Mouse (Mus musculus) intestine, postnatal 0 days (tissue): Measurements from ENCODE around the gene Mfn2. TPM values are rescaled to one million over a fixed set of nuclear protein-coding genes. Genes with fewer than 3 reads are reported as not detected.
A peak's percentile ranks its signal among the peaks of the same experiment; 100 is the strongest.

Experiments used
- ATAC-seq: fragments of 200-750 bp; cut with Nextera tagmentation; 2 replicates; pipeline ENCODE4 v1.8.0; 2017; ENCODE audit warnings: mild to moderate bottlenecking, moderate TSS enrichment, moderate library complexity
- H3K27ac ChIP-seq: fragments of 300-500 bp; sonication (generic); 2 replicates; pipeline ENCODE4 v1.5.1; 2014; ENCODE audit warnings: mild to moderate bottlenecking, low read depth, low read length, moderate library complexity
- H3K27me3 ChIP-seq: fragments of 300-500 bp; sonication (generic); replicated peaks from 2 replicates; pipeline ENCODE4 v1.6.1; 2014; ENCODE audit warnings: low read length, mixed read lengths; ENCODE audit not compliant: control insufficient read depth, insufficient read depth
- H3K36me3 ChIP-seq: fragments of 300-500 bp; sonication (generic); 2 replicates; pipeline ENCODE4 v1.6.1; 2014; ENCODE audit warnings: mild to moderate bottlenecking, moderate library complexity; ENCODE audit not compliant: control insufficient read depth, insufficient read depth
- H3K4me1 ChIP-seq: fragments of 300-500 bp; sonication (generic); replicated peaks from 2 replicates; pipeline ENCODE4 v1.6.1; 2014; ENCODE audit warnings: antibody characterized with exemption, low read length, mixed read lengths; ENCODE audit not compliant: control insufficient read depth, insufficient read depth
- H3K4me2 ChIP-seq: fragments of 300-500 bp; sonication (generic); replicated peaks from 2 replicates; pipeline ENCODE4 v1.6.1; 2014; ENCODE audit warnings: low read depth, mild to moderate bottlenecking, moderate library complexity
- H3K4me3 ChIP-seq: fragments of 300-500 bp; sonication (generic); 2 replicates; pipeline ENCODE4 v1.5.1; 2014; ENCODE audit warnings: low read depth, low read length
- H3K9ac ChIP-seq: fragments of 300-500 bp; sonication (generic); 2 replicates; pipeline ENCODE4 v1.6.1; 2014; ENCODE audit warnings: mild to moderate bottlenecking, low read depth, low read length
- H3K9me3 ChIP-seq: fragments of 300-500 bp; sonication (generic); 2 replicates; pipeline ENCODE4 v1.6.1; 2016; ENCODE audit warnings: mixed run types; ENCODE audit not compliant: control insufficient read depth
- CTCF ChIP-seq: sonication (generic); IDR thresholded peaks from 2 replicates; pipeline ENCODE4 v1.5.1; 2016; ENCODE audit warnings: low read depth, mild to moderate bottlenecking, control low read depth, antibody characterized with exemption, moderate library complexity
- WGBS: fragments of 180-500 bp; shearing (Covaris S2); extraction: QIAGEN DNeasy Blood & Tissue Kit; methylation state at CpG from one replicate; pipeline ENCODE4 v1.1.7; 2014; 5-methylcytosine and 5-hydroxymethylcytosine counted together
- polyA plus RNA-seq: library from polyadenylated mRNA; unstranded; fragments of >200 nt; fragmentation: Nextera tagmentation; extraction: Ambion mirVana; gene quantifications from 2 replicates; pipeline ENCODE4 v1.2.1, GENCODE M21; 2015

Mfn2 gene
- polyA plus RNA-seq, 1 experiment from 2014 or later = 44.2 TPM

DNA sequence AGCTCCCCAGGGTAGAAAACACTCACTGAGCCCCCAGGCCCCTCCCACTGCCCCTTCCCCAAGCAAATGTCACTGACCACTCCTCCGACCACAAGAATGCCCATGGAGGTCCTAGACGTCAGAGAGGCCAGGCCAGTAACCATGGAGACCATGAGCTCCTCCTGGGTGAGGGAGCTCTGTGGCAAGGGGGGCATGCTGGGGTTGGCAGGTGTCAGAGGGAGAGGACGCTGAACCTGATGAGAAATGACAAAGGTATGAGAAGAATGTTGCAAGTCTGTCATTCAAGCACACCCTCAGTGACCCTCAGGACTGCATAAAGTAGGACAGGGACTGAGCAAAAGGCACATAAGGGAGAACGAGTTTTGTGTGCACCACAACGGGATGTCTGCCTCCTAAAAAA lies 24.6 kb downstream of the Mfn2 start:
- WGBS = 62% methylated on average over 5 of the region's 5 CpGs
- no peak for TF ChIP-seq CTCF
- H3K36me3 ChIP-seq = peaks cover 95% of the 10 kb centered on the region

GRCm38 (mm10) chr4:147879456-147879855 lies 25.0 kb downstream of the Mfn2 start:
- no peak for ATAC-seq
- Histone ChIP-seq H3K36me3 (peaks cover 96% of the 10 kb centered on the region), H3K4me1 (no peaks in the 10 kb centered on the region), H3K27me3 (no peaks in the 10 kb centered on the region), H3K4me3 (no peak overlapping the region), H3K27ac (no peak overlapping the region; the same call in 1 of the 2 replicates), H3K9ac (no peak overlapping the region), H3K9me3 (no peaks in the 10 kb centered on the region), H3K4me2 (no peak overlapping the region)
- WGBS = 54% methylated on average over 2 of the region's 2 CpGs
- TF ChIP-seq CTCF = no peak

More for the DNA sequence above, 24.6 kb downstream of the Mfn2 start:
- Histone ChIP-seq H3K4me1 (no peaks in the 10 kb centered on the region), H3K27ac (no peak overlapping the region; the same call in 1 of the 2 replicates), H3K9ac (no peak overlapping the region), H3K4me2 (no peak overlapping the region), H3K4me3 (no peak overlapping the region), H3K27me3 (no peaks in the 10 kb centered on the region), H3K9me3 (no peaks in the 10 kb centered on the region)
- ATAC-seq = no peak

GRCm38 (mm10) chr4:147878537-147878936 lies 26.0 kb downstream of the Mfn2 start:
- Histone ChIP-seq H3K9ac (no peak overlapping the region), H3K4me1 (no peaks in the 10 kb centered on the region), H3K27me3 (no peaks in the 10 kb centered on the region), H3K27ac (no peak overlapping the region), H3K36me3 (peaks cover 97% of the 10 kb centered on the region), H3K4me3 (no peak overlapping the region), H3K4me2 (no peak overlapping the region), H3K9me3 (no peaks in the 10 kb centered on the region)
- TF ChIP-seq CTCF = no peak
- WGBS = 94% methylated on average over 9 of the region's 9 CpGs
- no peak for ATAC-seq

GRCm38 (mm10) chr4:147875852-147876575 lies 28.5 kb downstream of the Mfn2 start:
- Histone ChIP-seq H3K4me1 (no peaks in the 10 kb centered on the region), H3K4me3 (no peak overlapping the region), H3K27ac (no peak overlapping the region), H3K9me3 (no peaks in the 10 kb centered on the region), H3K9ac (no peak overlapping the region), H3K27me3 (no peaks in the 10 kb centered on the region), H3K4me2 (no peak overlapping the region), H3K36me3 (peaks cover 84% of the 10 kb centered on the region)
- no peak for ATAC-seq
- no peak for TF ChIP-seq CTCF
- WGBS = 83% methylated on average over 4 of the region's 4 CpGs

GRCm38 (mm10) chr4:147869238-147869637 lies 35.3 kb downstream of the Mfn2 start:
- Histone ChIP-seq H3K9ac (peak overlapping the region; percentile 53), H3K9me3 (no peaks in the 10 kb centered on the region), H3K4me2 (peak overlapping the region; percentile 88), H3K4me3 (peak overlapping the region; percentile 77), H3K27ac (0 out of 2 replicates have a peak overlapping the region, but pooled peaks have one; percentile 47), H3K4me1 (peaks cover 3% of the 10 kb centered on the region; the same call in 1 of the 2 replicates), H3K36me3 (peaks cover 30% of the 10 kb centered on the region), H3K27me3 (no peaks in the 10 kb centered on the region)
- ATAC-seq = no peak
- no peak for TF ChIP-seq CTCF
- 10% methylated on average over 5 of the region's 5 CpGs for WGBS

DNA sequence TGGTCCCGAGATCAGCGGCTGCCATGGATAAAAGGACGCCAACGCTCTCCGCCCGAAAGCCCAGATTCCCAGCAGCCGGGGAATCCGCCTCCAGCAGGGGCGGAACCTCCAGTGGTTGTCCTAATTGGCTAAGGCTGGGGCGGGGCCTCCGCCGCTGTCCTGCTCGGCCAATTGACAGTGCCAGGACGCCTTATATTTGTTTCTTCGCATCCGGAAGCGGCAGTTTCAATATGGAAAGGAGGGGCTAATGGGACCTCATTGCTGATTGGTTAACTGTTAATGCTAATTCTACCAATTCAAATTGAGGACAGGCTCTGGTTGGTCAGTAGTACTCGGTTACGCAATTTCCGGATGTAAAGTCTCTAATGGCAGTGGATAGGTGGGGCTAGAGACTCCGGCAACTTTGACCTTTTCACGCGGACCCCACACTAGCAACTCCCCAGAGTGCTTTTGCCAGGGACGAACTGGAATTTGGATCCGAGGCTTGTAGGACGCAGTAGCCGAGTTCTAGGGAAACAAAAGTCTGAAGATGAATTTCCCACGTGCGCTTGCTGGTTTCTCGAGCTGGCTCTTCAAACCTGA lies 36.0 kb downstream of the Mfn2 start, which contains the start of the genes Miip and Fv1:
TSS of gene Miip (minus strand) at position 367 of the 582 bp plus-strand sequence.
TSS of gene Fv1 (plus strand) at position 530 of the 582 bp plus-strand sequence.
- peaks cover 27% of the 10 kb centered on the region; the same call in 1 of the 2 replicates for H3K36me3 ChIP-seq
- WGBS = under 1% methylated on average over 30 of the region's 30 CpGs
- H3K9ac ChIP-seq = peak within 1 kb of the TSS; percentile 57
- H3K27me3 ChIP-seq = no peaks in the 10 kb centered on the region
- H3K4me3 ChIP-seq = peak within 1 kb of the TSS; percentile 77
- H3K4me2 ChIP-seq = peak within 1 kb of the TSS; percentile 88
- H3K9me3 ChIP-seq = no peaks in the 10 kb centered on the region
- H3K4me1 ChIP-seq = peaks cover 3% of the 10 kb centered on the region; the same call in 1 of the 2 replicates
- TF ChIP-seq CTCF = peak; percentile 35
- H3K27ac ChIP-seq = peak within 1 kb of the TSS; percentile 65; the same call in 1 of the 2 replicates
- peak; percentile 99 for ATAC-seq
